Mouse (Mus musculus): Measurements from ENCODE around the gene Stk38.

GRCm38 (mm10) chr17:28948661-28949060, 59.1 kb downstream of the Stk38 start:
- TF ChIP-seq CTCF (conservative IDR thresholded peaks at IDR 0.05 in 1 of 2, IDR thresholded peaks at IDR 0.05 in 1 of 2; ENCODE audit: low read depth in 2 of 2, low read length in 2 of 2) (no peak), ZKSCAN1 (IDR thresholded peaks at IDR 0.05; ENCODE audit: borderline replicate concordance, low read depth, low read length) (no peak), TCF12 (IDR thresholded peaks at IDR 0.05; ENCODE audit: low read depth, low read length) (no peak), MAX (IDR thresholded peaks at IDR 0.05; ENCODE audit: low read length) (no peak), POLR2A (IDR thresholded peaks at IDR 0.05; ENCODE audit: low read depth, low read length) (no peak), PAX5 (IDR thresholded peaks at IDR 0.05; ENCODE audit: low read length) (no peak), NRF1 (IDR thresholded peaks at IDR 0.05; ENCODE audit: low read depth, low read length) (no peak), SIN3A (IDR thresholded peaks at IDR 0.05; ENCODE audit: low read length) (no peak), CHD2 (IDR thresholded peaks at IDR 0.05; ENCODE audit: low read length) (no peak), TBP (conservative IDR thresholded peaks at IDR 0.05; ENCODE audit: low read depth, low read length) (no peak), USF1 (IDR thresholded peaks at IDR 0.05; ENCODE audit: low read depth, low read length) (no peak), JUND (conservative IDR thresholded peaks at IDR 0.05; ENCODE audit: low read depth, low read length) (no peak), USF2 (conservative IDR thresholded peaks at IDR 0.05; ENCODE audit: low read depth, low read length) (no peak)

All from CH12.LX (cell line).